Mouse (Mus musculus): ENCODE results near the gene Cited2.

GRCm38 (mm10) chr10:17677308-17677707 is 45.7 kb upstream of the Cited2 start:
- TF ChIP-seq CTCF (IDR thresholded peaks at IDR 0.05; ENCODE audit: borderline replicate concordance, extremely low read depth, insufficient read depth, insufficient read length) = no peak
- no peak for TF ChIP-seq POLR2A (IDR thresholded peaks at IDR 0.05; ENCODE audit: borderline replicate concordance, extremely low read depth, insufficient read depth, insufficient read length, poor library complexity, severe bottlenecking)

Measured in brain, embryonic 14.5 days (tissue).